Mouse (Mus musculus) frontal cortex, adult 2 months (tissue): ENCODE measurements at regions not wholly inside any gene's neighbourhood (a gene's known extent, or its start where the extent isn't known, plus 50 kb on each side); places are given as distances from the start of the nearest gene placed in this dataset.

ENCODE experiments used
- DNase-seq, 2 experiments: peaks; one replicate each; pipeline ENCODE4 v3.0.0; 2022; ENCODE audit warnings: low spot score in 1 of 2; ENCODE audit errors: extremely low spot score in 1 of 2

GRCm38 (mm10) chr7:125141864-125142263, 302.6 kb upstream of the Kdm8 start:
- no peak for DNase-seq

GRCm38 (mm10) chr7:125146025-125146424, 298.5 kb upstream of the Kdm8 start:
- DNase-seq: no peak

GRCm38 (mm10) chr7:125149151-125149550, 295.3 kb upstream of the Kdm8 start:
- DNase-seq: no peak

GRCm38 (mm10) chr7:125149740-125150139, 294.7 kb upstream of the Kdm8 start:
- no peak for DNase-seq

- DNase-seq: no peak
These were observed 292.2 kb upstream of the Kdm8 start for GRCm38 (mm10) chr7:125152281-125152680.

GRCm38 (mm10) chr7:125155291-125155690, 289.2 kb upstream of the Kdm8 start:
- no peak for DNase-seq

- no peak for DNase-seq
These were observed 277.6 kb upstream of the Kdm8 start for GRCm38 (mm10) chr7:125166881-125167351.

GRCm38 (mm10) chr7:125167666-125168065, 276.8 kb upstream of the Kdm8 start:
- DNase-seq: no peak

GRCm38 (mm10) chr7:125181548-125181947, 262.9 kb upstream of the Kdm8 start:
- DNase-seq: peak; percentile 56 to 82

- DNase-seq: peak; percentile 20 to 49
These were observed 262.2 kb upstream of the Kdm8 start for GRCm38 (mm10) chr7:125182266-125182665.

GRCm38 (mm10) chr7:125183011-125183410, 261.5 kb upstream of the Kdm8 start:
- peak in 1 of 2 experiments; percentile 4 for DNase-seq

GRCm38 (mm10) chr7:125185037-125185679, 259.3 kb upstream of the Kdm8 start:
- no peak for DNase-seq

GRCm38 (mm10) chr7:125187011-125187740, 257.3 kb upstream of the Kdm8 start:
- no peak for DNase-seq

GRCm38 (mm10) chr7:125188986-125189385, 255.5 kb upstream of the Kdm8 start:
- DNase-seq: no peak

GRCm38 (mm10) chr7:125190067-125190466, 254.4 kb upstream of the Kdm8 start:
- DNase-seq: no peak

- no peak for DNase-seq
These were observed 253.2 kb upstream of the Kdm8 start for GRCm38 (mm10) chr7:125191313-125191712.

- DNase-seq: no peak
These were observed 233.0 kb upstream of the Kdm8 start for GRCm38 (mm10) chr7:125211346-125211973.

- DNase-seq: no peak
These were observed 230.4 kb upstream of the Kdm8 start for GRCm38 (mm10) chr7:125214036-125214435.

GRCm38 (mm10) chr7:125217630-125218029, 226.8 kb upstream of the Kdm8 start:
- no peak for DNase-seq

- DNase-seq: no peak
These were observed 221.8 kb upstream of the Kdm8 start for GRCm38 (mm10) chr7:125222684-125223083.

- no peak for DNase-seq
These were observed 209.6 kb upstream of the Kdm8 start for GRCm38 (mm10) chr7:125234911-125235310.

GRCm38 (mm10) chr7:125237026-125237425, 207.4 kb upstream of the Kdm8 start:
- DNase-seq: no peak
